Mouse (Mus musculus): ENCODE measurements around the gene Fbxo21. TPM values are rescaled to one million over a fixed set of nuclear protein-coding genes. Genes with fewer than 3 reads are reported as not detected.

Fbxo21 gene
- polyA plus RNA-seq, 1 experiment from 2014 or later = 67.6 TPM

GRCm38 (mm10) chr5:118031059-118031458 is 54.5 kb downstream of the Fbxo21 start:
- peaks cover 8% of the 10 kb centered on the region; the same call in 1 of the 2 replicates for H3K4me1 ChIP-seq (ENCODE audit: control insufficient read depth, insufficient read depth, low read length)
- no peak overlapping the region for H3K27ac ChIP-seq (replicated peaks; ENCODE audit: low read depth, low read length)
- no peaks in the 10 kb centered on the region for H3K9me3 ChIP-seq (replicated peaks; ENCODE audit: control insufficient read depth, low read length)
- 37% methylated on average over 5 of the region's 5 CpGs for WGBS
- DNase-seq (ENCODE audit: low spot score) (no peak), ATAC-seq (replicated peaks; ENCODE audit: insufficient number of reproducible peaks, low FRiP score, low TSS enrichment, low read depth) (no peak)
- no peak overlapping the region for H3K9ac ChIP-seq (replicated peaks; ENCODE audit: low read length)
- no peak overlapping the region for H3K4me2 ChIP-seq (ENCODE audit: low read depth, low read length)
- H3K27me3 ChIP-seq (ENCODE audit: control insufficient read depth, insufficient read depth, low read length) = peaks cover 50% of the 10 kb centered on the region
- H3K4me3 ChIP-seq (ENCODE audit: low read depth, low read length) = no peak overlapping the region
- H3K36me3 ChIP-seq (replicated peaks; ENCODE audit: control insufficient read depth, insufficient read depth, low read depth, low read length) = no peaks in the 10 kb centered on the region

- Histone ChIP-seq H3K9me3 (replicated peaks; ENCODE audit: control insufficient read depth, low read length) (no peaks in the 10 kb centered on the region), H3K4me3 (ENCODE audit: low read depth, low read length) (no peak overlapping the region), H3K4me2 (ENCODE audit: low read depth, low read length) (no peak overlapping the region), H3K9ac (replicated peaks; ENCODE audit: low read length) (no peak overlapping the region), H3K36me3 (replicated peaks; ENCODE audit: control insufficient read depth, insufficient read depth, low read depth, low read length) (no peaks in the 10 kb centered on the region), H3K27ac (replicated peaks; ENCODE audit: low read depth, low read length) (no peak overlapping the region), H3K27me3 (ENCODE audit: control insufficient read depth, insufficient read depth, low read length) (peaks cover 46% of the 10 kb centered on the region), H3K4me1 (ENCODE audit: control insufficient read depth, insufficient read depth, low read length) (peaks cover 8% of the 10 kb centered on the region; the same call in 1 of the 2 replicates)
- 36% methylated on average over 4 of the region's 4 CpGs for WGBS
- no peak for DNase-seq (ENCODE audit: low spot score)
- no peak for ATAC-seq (replicated peaks; ENCODE audit: insufficient number of reproducible peaks, low FRiP score, low TSS enrichment, low read depth)
Observed at GRCm38 (mm10) chr5:118031508-118031907, 55.0 kb downstream of the Fbxo21 start.

GRCm38 (mm10) chr5:118033328-118033727 is 56.8 kb downstream of the Fbxo21 start:
- Histone ChIP-seq H3K27me3 (ENCODE audit: control insufficient read depth, insufficient read depth, low read length) (peaks cover 28% of the 10 kb centered on the region), H3K4me3 (ENCODE audit: low read depth, low read length) (no peak overlapping the region), H3K4me2 (ENCODE audit: low read depth, low read length) (no peak overlapping the region), H3K36me3 (replicated peaks; ENCODE audit: control insufficient read depth, insufficient read depth, low read depth, low read length) (no peaks in the 10 kb centered on the region), H3K4me1 (ENCODE audit: control insufficient read depth, insufficient read depth, low read length) (peaks cover 6% of the 10 kb centered on the region; the same call in 1 of the 2 replicates), H3K27ac (replicated peaks; ENCODE audit: low read depth, low read length) (no peak overlapping the region), H3K9me3 (replicated peaks; ENCODE audit: control insufficient read depth, low read length) (no peaks in the 10 kb centered on the region), H3K9ac (replicated peaks; ENCODE audit: low read length) (no peak overlapping the region)
- ATAC-seq (replicated peaks; ENCODE audit: insufficient number of reproducible peaks, low FRiP score, low TSS enrichment, low read depth) (no peak), DNase-seq (ENCODE audit: low spot score) (no peak)
- WGBS = 51% methylated on average over 4 of the region's 4 CpGs

GRCm38 (mm10) chr5:118033740-118034139 is 57.2 kb downstream of the Fbxo21 start:
- no peak for ATAC-seq (replicated peaks; ENCODE audit: insufficient number of reproducible peaks, low FRiP score, low TSS enrichment, low read depth)
- DNase-seq (ENCODE audit: low spot score) = no peak

GRCm38 (mm10) chr5:118034632-118035031 is 58.1 kb downstream of the Fbxo21 start:
- Histone ChIP-seq H3K27ac (replicated peaks; ENCODE audit: low read depth, low read length) (no peak overlapping the region), H3K4me1 (ENCODE audit: control insufficient read depth, insufficient read depth, low read length) (no peaks in the 10 kb centered on the region), H3K9ac (replicated peaks; ENCODE audit: low read length) (no peak overlapping the region), H3K36me3 (replicated peaks; ENCODE audit: control insufficient read depth, insufficient read depth, low read depth, low read length) (no peaks in the 10 kb centered on the region), H3K4me2 (ENCODE audit: low read depth, low read length) (no peak overlapping the region), H3K27me3 (ENCODE audit: control insufficient read depth, insufficient read depth, low read length) (peaks cover 15% of the 10 kb centered on the region), H3K4me3 (ENCODE audit: low read depth, low read length) (no peak overlapping the region), H3K9me3 (replicated peaks; ENCODE audit: control insufficient read depth, low read length) (no peaks in the 10 kb centered on the region)
- ATAC-seq (replicated peaks; ENCODE audit: insufficient number of reproducible peaks, low FRiP score, low TSS enrichment, low read depth) (no peak), DNase-seq (ENCODE audit: low spot score) (no peak)
- 90% methylated on average over 1 of the region's 1 CpGs for WGBS

More at GRCm38 (mm10) chr5:118033740-118034139, 57.2 kb downstream of the Fbxo21 start:
- Histone ChIP-seq H3K4me3 (ENCODE audit: low read depth, low read length) (no peak overlapping the region), H3K9ac (replicated peaks; ENCODE audit: low read length) (no peak overlapping the region), H3K36me3 (replicated peaks; ENCODE audit: control insufficient read depth, insufficient read depth, low read depth, low read length) (no peaks in the 10 kb centered on the region), H3K27ac (replicated peaks; ENCODE audit: low read depth, low read length) (no peak overlapping the region), H3K4me2 (ENCODE audit: low read depth, low read length) (no peak overlapping the region), H3K4me1 (ENCODE audit: control insufficient read depth, insufficient read depth, low read length) (peaks cover 2% of the 10 kb centered on the region; the same call in 1 of the 2 replicates), H3K9me3 (replicated peaks; ENCODE audit: control insufficient read depth, low read length) (no peaks in the 10 kb centered on the region), H3K27me3 (ENCODE audit: control insufficient read depth, insufficient read depth, low read length) (peaks cover 24% of the 10 kb centered on the region)
- WGBS = 66% methylated on average over 6 of the region's 6 CpGs

GRCm38 (mm10) chr5:118035786-118036185 is 59.3 kb downstream of the Fbxo21 start:
- H3K4me1 ChIP-seq (ENCODE audit: control insufficient read depth, insufficient read depth, low read length) = no peaks in the 10 kb centered on the region
- 57% methylated on average over 3 of the region's 3 CpGs for WGBS
- H3K4me3 ChIP-seq (ENCODE audit: low read depth, low read length) = no peak overlapping the region
- no peaks in the 10 kb centered on the region for H3K9me3 ChIP-seq (replicated peaks; ENCODE audit: control insufficient read depth, low read length)
- no peak overlapping the region for H3K4me2 ChIP-seq (ENCODE audit: low read depth, low read length)
- ATAC-seq (replicated peaks; ENCODE audit: insufficient number of reproducible peaks, low FRiP score, low TSS enrichment, low read depth) (no peak), DNase-seq (ENCODE audit: low spot score) (no peak)
- no peak overlapping the region for H3K27ac ChIP-seq (replicated peaks; ENCODE audit: low read depth, low read length)
- H3K9ac ChIP-seq (replicated peaks; ENCODE audit: low read length) = no peak overlapping the region
- no peaks in the 10 kb centered on the region for H3K36me3 ChIP-seq (replicated peaks; ENCODE audit: control insufficient read depth, insufficient read depth, low read depth, low read length)
- H3K27me3 ChIP-seq (ENCODE audit: control insufficient read depth, insufficient read depth, low read length) = peaks cover 3% of the 10 kb centered on the region

DNA sequence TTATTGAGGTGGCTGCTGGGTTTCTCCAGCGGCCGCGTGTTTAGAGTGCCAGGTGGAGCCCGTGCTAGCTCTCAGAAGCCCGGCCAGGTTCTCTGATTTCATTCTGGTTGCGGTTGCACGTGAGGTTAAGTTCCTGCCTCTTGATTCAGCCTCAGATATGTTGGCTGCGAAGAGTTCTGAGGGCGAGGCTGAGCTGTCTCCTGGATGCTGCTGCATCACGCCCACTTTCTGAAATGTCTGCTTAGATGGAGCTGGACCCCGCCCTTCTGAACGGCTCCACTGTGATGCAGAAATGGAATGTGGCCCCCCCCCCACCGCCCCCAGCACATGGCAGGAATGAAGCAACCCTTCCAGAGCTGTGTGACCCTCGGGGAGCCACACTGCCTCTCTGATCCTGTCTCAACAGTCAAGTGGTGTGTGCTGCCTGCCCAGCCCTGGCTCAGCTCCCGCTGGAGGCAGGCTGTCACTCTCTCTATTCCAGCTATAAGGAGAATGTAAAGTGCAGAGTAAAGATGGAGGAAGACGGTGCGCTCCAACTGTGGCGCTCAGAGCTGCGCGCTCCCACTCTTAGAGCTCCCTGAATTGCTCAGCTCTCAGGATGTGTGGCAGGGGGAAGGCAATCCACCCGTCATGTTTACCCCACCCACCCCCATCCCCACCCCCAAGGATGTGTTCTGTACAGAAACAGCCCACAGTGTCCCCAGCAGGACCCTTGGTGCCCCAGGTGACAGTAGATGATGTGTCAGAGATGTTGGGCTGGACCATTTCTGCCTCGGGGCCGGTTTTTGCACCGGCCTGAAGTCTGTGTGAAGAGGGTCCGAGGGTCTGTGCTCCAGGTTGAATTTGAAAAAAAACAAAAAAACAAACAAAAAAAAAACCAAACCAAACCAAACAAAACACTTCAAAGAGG is 60.6 kb downstream of the Fbxo21 start:
- 36% methylated on average over 25 of the region's 25 CpGs for WGBS
- Histone ChIP-seq H3K4me1 (ENCODE audit: control insufficient read depth, insufficient read depth, low read length) (no peaks in the 10 kb centered on the region), H3K9me3 (replicated peaks; ENCODE audit: control insufficient read depth, low read length) (no peaks in the 10 kb centered on the region), H3K4me2 (ENCODE audit: low read depth, low read length) (peak overlapping the region; percentile 23), H3K36me3 (replicated peaks; ENCODE audit: control insufficient read depth, insufficient read depth, low read depth, low read length) (no peaks in the 10 kb centered on the region), H3K27ac (replicated peaks; ENCODE audit: low read depth, low read length) (no peak overlapping the region), H3K4me3 (ENCODE audit: low read depth, low read length) (no peak overlapping the region), H3K27me3 (ENCODE audit: control insufficient read depth, insufficient read depth, low read length) (no peaks in the 10 kb centered on the region), H3K9ac (replicated peaks; ENCODE audit: low read length) (peak overlapping the region; percentile 18; the same call in 1 of the 2 replicates)
- peak; percentile 54; the same call in 1 of the 2 replicates for ATAC-seq (replicated peaks; ENCODE audit: insufficient number of reproducible peaks, low FRiP score, low TSS enrichment, low read depth)
- no peak for DNase-seq (ENCODE audit: low spot score)
